Mouse (Mus musculus): Measurements from ENCODE around the gene Ube2m. TPM values are rescaled to one million over a fixed set of nuclear protein-coding genes. Genes with fewer than 3 reads are reported as not detected.

Gene Ube2m
- polyA plus RNA-seq, 2 experiments, result 80.7 to 100 TPM

- DNase-seq (ENCODE audit: low read depth in 3 of 3, low spot score in 3 of 3) (no peak), ATAC-seq (ENCODE audit: insufficient read depth) (no peak)
- Histone ChIP-seq H3K9me3 (ENCODE audit: control insufficient read depth, low read length) (no peaks in the 10 kb centered on the region), H3K4me1 (replicated peaks; ENCODE audit: control insufficient read depth in 2 of 2, insufficient read depth in 2 of 2, low read length in 1 of 2) (no peaks in the 10 kb centered on the region), H3K4me3 (ENCODE audit: insufficient read depth in 1 of 2, low read depth in 2 of 2, low read length in 2 of 2) (no peak overlapping the region), H3K36me3 (replicated peaks; ENCODE audit: control insufficient read depth, insufficient read depth, low read depth) (no peaks in the 10 kb centered on the region), H3K9ac (replicated peaks) (0 out of 2 replicates have a peak overlapping the region, but pooled peaks have one; percentile 13), H3K4me2 (ENCODE audit: low read depth) (0 out of 2 replicates have a peak overlapping the region, but pooled peaks have one; percentile 11), H3K27ac (no peak overlapping the region), H3K27me3 (ENCODE audit: control insufficient read depth, insufficient read depth, low read length) (no peaks in the 10 kb centered on the region)
- 61% methylated on average over 5 of the region's 5 CpGs for WGBS (ENCODE audit: insufficient replicate concordance)
- TF ChIP-seq EP300 (IDR thresholded peaks at IDR 0.05; ENCODE audit: low read depth), result no peak
- no peak for TF ChIP-seq CTCF (IDR thresholded peaks at IDR 0.05; ENCODE audit: low read depth)
Measured at GRCm38 (mm10) chr7:12997230-12997629, 40.8 kb downstream of the Ube2m start.

DNA sequence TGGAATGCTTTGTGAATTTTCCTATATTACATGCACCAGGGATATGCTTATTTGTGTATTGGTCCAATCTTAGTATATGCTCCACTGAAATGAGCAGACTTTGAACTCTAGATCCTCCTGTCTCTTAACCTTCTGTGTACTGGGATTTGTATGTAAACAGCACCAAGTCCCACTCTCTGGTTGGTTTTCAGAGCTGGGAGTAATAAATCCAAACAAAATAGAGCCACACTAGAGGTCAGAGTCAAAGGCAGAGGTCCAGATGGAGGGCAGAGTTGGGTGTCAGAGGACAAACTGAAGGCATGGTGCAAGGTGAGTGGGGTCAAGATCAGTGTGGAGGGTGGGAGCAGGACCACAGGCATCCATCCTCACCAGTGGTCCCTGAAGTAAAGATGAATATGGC lies 42.2 kb downstream of the Ube2m start:
- no peak for ATAC-seq (ENCODE audit: insufficient read depth)

GRCm38 (mm10) chr7:12993148-12993547 lies 44.9 kb downstream of the Ube2m start:
- Histone ChIP-seq H3K4me1 (replicated peaks; ENCODE audit: control insufficient read depth in 2 of 2, insufficient read depth in 2 of 2, low read length in 1 of 2) (peaks cover 2 to 8% of the 10 kb centered on the region in 2 experiments), H3K9ac (replicated peaks) (no peak overlapping the region), H3K27ac (no peak overlapping the region), H3K9me3 (ENCODE audit: control insufficient read depth, low read length) (no peaks in the 10 kb centered on the region), H3K27me3 (ENCODE audit: control insufficient read depth, insufficient read depth, low read length) (no peaks in the 10 kb centered on the region), H3K4me2 (ENCODE audit: low read depth) (no peak overlapping the region), H3K36me3 (replicated peaks; ENCODE audit: control insufficient read depth, insufficient read depth, low read depth) (no peaks in the 10 kb centered on the region), H3K4me3 (ENCODE audit: insufficient read depth in 1 of 2, low read depth in 2 of 2, low read length in 2 of 2) (no peak overlapping the region)
- 71% methylated on average over 10 of the region's 10 CpGs for WGBS (ENCODE audit: insufficient replicate concordance)
- DNase-seq (ENCODE audit: low read depth in 3 of 3, low spot score in 3 of 3) (no peak), ATAC-seq (ENCODE audit: insufficient read depth) (no peak)
- TF ChIP-seq EP300 (IDR thresholded peaks at IDR 0.05; ENCODE audit: low read depth), result no peak
- no peak for TF ChIP-seq CTCF (IDR thresholded peaks at IDR 0.05; ENCODE audit: low read depth)

More for the DNA sequence above, 42.2 kb downstream of the Ube2m start:
- Histone ChIP-seq H3K27ac (no peak overlapping the region), H3K4me1 (replicated peaks; ENCODE audit: control insufficient read depth in 2 of 2, insufficient read depth in 2 of 2, low read length in 1 of 2) (no peaks in the 10 kb centered on the region; a peak in 1 of 4 replicates), H3K9ac (replicated peaks) (no peak overlapping the region), H3K27me3 (ENCODE audit: control insufficient read depth, insufficient read depth, low read length) (no peaks in the 10 kb centered on the region), H3K4me2 (ENCODE audit: low read depth) (no peak overlapping the region), H3K4me3 (ENCODE audit: insufficient read depth in 1 of 2, low read depth in 2 of 2, low read length in 2 of 2) (no peak overlapping the region), H3K9me3 (ENCODE audit: control insufficient read depth, low read length) (no peaks in the 10 kb centered on the region), H3K36me3 (replicated peaks; ENCODE audit: control insufficient read depth, insufficient read depth, low read depth) (no peaks in the 10 kb centered on the region)
- no peak for TF ChIP-seq EP300 (IDR thresholded peaks at IDR 0.05; ENCODE audit: low read depth)
- no peak for TF ChIP-seq CTCF (IDR thresholded peaks at IDR 0.05; ENCODE audit: low read depth)
- no peak for DNase-seq (ENCODE audit: low read depth in 3 of 3, low spot score in 3 of 3)

DNA sequence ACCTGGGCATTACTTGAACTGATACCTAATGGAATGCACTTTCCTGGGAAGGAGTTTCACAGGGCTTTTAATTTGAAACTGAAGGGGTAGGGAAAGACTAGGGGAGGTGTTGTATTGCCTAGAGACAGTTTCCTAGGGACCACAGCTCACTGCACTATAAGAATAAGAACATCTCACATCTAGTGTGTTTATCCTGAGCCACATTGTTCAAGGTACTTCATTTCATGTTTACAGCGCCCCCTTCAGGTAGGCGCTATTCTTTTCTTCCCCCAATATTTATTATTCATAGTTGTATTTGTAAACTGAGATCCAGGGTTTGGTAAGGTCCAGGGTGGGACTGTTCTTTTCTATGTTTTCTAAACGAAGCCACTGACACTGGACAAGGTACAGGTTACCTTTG lies 45.9 kb downstream of the Ube2m start:
- ATAC-seq (ENCODE audit: insufficient read depth) (no peak), DNase-seq (ENCODE audit: low read depth in 3 of 3, low spot score in 3 of 3) (peak in 1 of 3 experiments; percentile 50)
- no peak overlapping the region for H3K4me3 ChIP-seq (ENCODE audit: insufficient read depth in 1 of 2, low read depth in 2 of 2, low read length in 2 of 2)
- WGBS (ENCODE audit: insufficient replicate concordance), result 1% methylated on average over 3 of the region's 3 CpGs
- H3K27me3 ChIP-seq (ENCODE audit: control insufficient read depth, insufficient read depth, low read length), result no peaks in the 10 kb centered on the region
- peaks cover 12 to 17% of the 10 kb centered on the region in 2 experiments for H3K4me1 ChIP-seq (replicated peaks; ENCODE audit: control insufficient read depth in 2 of 2, insufficient read depth in 2 of 2, low read length in 1 of 2)
- no peaks in the 10 kb centered on the region for H3K36me3 ChIP-seq (replicated peaks; ENCODE audit: control insufficient read depth, insufficient read depth, low read depth)
- H3K9me3 ChIP-seq (ENCODE audit: control insufficient read depth, low read length), result no peaks in the 10 kb centered on the region
- H3K4me2 ChIP-seq (ENCODE audit: low read depth), result no peak overlapping the region
- no peak overlapping the region for H3K27ac ChIP-seq
- TF ChIP-seq EP300 (IDR thresholded peaks at IDR 0.05; ENCODE audit: low read depth) (no peak), CTCF (IDR thresholded peaks at IDR 0.05; ENCODE audit: low read depth) (peak; percentile 67)
- H3K9ac ChIP-seq (replicated peaks), result no peak overlapping the region

- TF ChIP-seq EP300 (IDR thresholded peaks at IDR 0.05; ENCODE audit: low read depth), result peak; percentile 57
- no peak for TF ChIP-seq CTCF (IDR thresholded peaks at IDR 0.05; ENCODE audit: low read depth)
- ATAC-seq (ENCODE audit: insufficient read depth) (peak; percentile 85), DNase-seq (ENCODE audit: low read depth in 3 of 3, low spot score in 3 of 3) (peak; percentile 60 to 67 (median 63))
- peaks cover 27 to 39% of the 10 kb centered on the region in 2 experiments for H3K4me1 ChIP-seq (replicated peaks; ENCODE audit: control insufficient read depth in 2 of 2, insufficient read depth in 2 of 2, low read length in 1 of 2)
- 37% methylated on average over 8 of the region's 8 CpGs for WGBS (ENCODE audit: insufficient replicate concordance)
- H3K9ac ChIP-seq (replicated peaks), result peak overlapping the region; percentile 12; the same call in 1 of the 2 replicates
- peak overlapping the region; percentile 41 for H3K4me2 ChIP-seq (ENCODE audit: low read depth)
- H3K36me3 ChIP-seq (replicated peaks; ENCODE audit: control insufficient read depth, insufficient read depth, low read depth), result no peaks in the 10 kb centered on the region
- no peaks in the 10 kb centered on the region for H3K9me3 ChIP-seq (ENCODE audit: control insufficient read depth, low read length)
- H3K27me3 ChIP-seq (ENCODE audit: control insufficient read depth, insufficient read depth, low read length), result no peaks in the 10 kb centered on the region
- H3K27ac ChIP-seq, result peak overlapping the region; percentile 74
- no peak overlapping the region for H3K4me3 ChIP-seq (ENCODE audit: insufficient read depth in 1 of 2, low read depth in 2 of 2, low read length in 2 of 2)
Measured at GRCm38 (mm10) chr7:12987409-12988189, 50.5 kb downstream of the Ube2m start.
